Mouse (Mus musculus) hindbrain, embryonic 12.5 days (tissue): ENCODE data around the gene Hoxc11. TPM values are rescaled to one million over a fixed set of nuclear protein-coding genes. Genes with fewer than 3 reads are reported as not detected.

Experiments
- ATAC-seq: fragments of 200-750 bp; cut with Nextera tagmentation; 2 replicates; pipeline ENCODE4 v1.8.0; 2017; ENCODE audit warnings: moderate TSS enrichment; ENCODE audit not compliant: low FRiP score
- H3K27ac ChIP-seq: fragments of 300-500 bp; sonication (generic); 2 replicates; pipeline ENCODE4 v1.5.1; 2016; ENCODE audit warnings: mild to moderate bottlenecking
- H3K27me3 ChIP-seq: fragments of 300-500 bp; sonication (generic); 2 replicates; pipeline ENCODE4 v1.6.1; 2016; ENCODE audit warnings: mild to moderate bottlenecking
- H3K36me3 ChIP-seq: fragments of 300-500 bp; sonication (generic); 2 replicates; pipeline ENCODE4 v1.6.1; 2016; ENCODE audit warnings: mild to moderate bottlenecking
- H3K4me1 ChIP-seq: fragments of 300-500 bp; sonication (generic); 2 replicates; pipeline ENCODE4 v1.6.1; 2016
- H3K4me2 ChIP-seq: fragments of 300-500 bp; sonication (generic); replicated peaks from 2 replicates; pipeline ENCODE4 v1.6.1; 2016; ENCODE audit warnings: mild to moderate bottlenecking
- H3K4me3 ChIP-seq: fragments of 300-500 bp; sonication (generic); 2 replicates; pipeline ENCODE4 v1.5.1; 2016; ENCODE audit warnings: mild to moderate bottlenecking
- H3K9ac ChIP-seq: fragments of 300-500 bp; sonication (generic); 2 replicates; pipeline ENCODE4 v1.6.1; 2016; ENCODE audit warnings: mild to moderate bottlenecking, moderate library complexity
- H3K9me3 ChIP-seq: fragments of 300-500 bp; sonication (generic); replicated peaks from 2 replicates; pipeline ENCODE4 v1.6.1; 2016; ENCODE audit warnings: mild to moderate bottlenecking
- WGBS: fragments of 180-500 bp; shearing (Covaris S2); methylation state at CpG from one replicate; pipeline ENCODE4 v1.1.7; 2016; 5-methylcytosine and 5-hydroxymethylcytosine counted together
- polyA plus RNA-seq: library from polyadenylated mRNA; unstranded; fragments of >200 nt; fragmentation: Nextera tagmentation; extraction: Ambion mirVana; gene quantifications from 2 replicates; pipeline ENCODE4 v1.2.1, GENCODE M21; 2016

Gene Hoxc11
- polyA plus RNA-seq, 1 experiment from 2014 or later, result not detected

- Histone ChIP-seq H3K4me1 (peaks cover 6% of the 10 kb centered on the region; the same call in 1 of the 2 replicates), H3K4me3 (0 out of 2 replicates have a peak overlapping the region, but pooled peaks have one; percentile 3), H3K9me3 (no peaks in the 10 kb centered on the region), H3K36me3 (no peaks in the 10 kb centered on the region), H3K27ac (no peak overlapping the region), H3K27me3 (peaks cover 100% of the 10 kb centered on the region), H3K9ac (no peak overlapping the region), H3K4me2 (peak overlapping the region; percentile 19; the same call in 1 of the 2 replicates)
- ATAC-seq, result no peak
- WGBS, result under 1% methylated on average over 53 of the region's 53 CpGs
These were observed 11.3 kb upstream of the Hoxc11 start for GRCm38 (mm10) chr15:102942739-102943467.

- Histone ChIP-seq H3K4me1 (peaks cover 6% of the 10 kb centered on the region; the same call in 1 of the 2 replicates), H3K27ac (no peak overlapping the region), H3K36me3 (no peaks in the 10 kb centered on the region), H3K4me3 (no peak overlapping the region), H3K9me3 (no peaks in the 10 kb centered on the region), H3K27me3 (peaks cover 100% of the 10 kb centered on the region), H3K9ac (no peak overlapping the region), H3K4me2 (peak overlapping the region; percentile 19; the same call in 1 of the 2 replicates)
- no peak for ATAC-seq
- 4% methylated on average over 5 of the region's 5 CpGs for WGBS
These were observed 10.8 kb upstream of the Hoxc11 start for GRCm38 (mm10) chr15:102943468-102943813.

GRCm38 (mm10) chr15:102945185-102946077 lies 8.8 kb upstream of the Hoxc11 start:
- H3K4me1 ChIP-seq, result peaks cover 6% of the 10 kb centered on the region; the same call in 1 of the 2 replicates
- WGBS, result 10% methylated on average over 22 of the region's 22 CpGs
- no peak overlapping the region for H3K4me2 ChIP-seq
- ATAC-seq, result no peak
- H3K27ac ChIP-seq, result no peak overlapping the region
- peaks cover 100% of the 10 kb centered on the region for H3K27me3 ChIP-seq
- no peaks in the 10 kb centered on the region for H3K36me3 ChIP-seq
- no peak overlapping the region for H3K4me3 ChIP-seq
- no peak overlapping the region for H3K9ac ChIP-seq
- H3K9me3 ChIP-seq, result no peaks in the 10 kb centered on the region

GRCm38 (mm10) chr15:102947276-102947675 lies 7.0 kb upstream of the Hoxc11 start:
- Histone ChIP-seq H3K9me3 (no peaks in the 10 kb centered on the region), H3K9ac (no peak overlapping the region), H3K4me2 (no peak overlapping the region), H3K27me3 (peaks cover 100% of the 10 kb centered on the region), H3K27ac (no peak overlapping the region), H3K4me1 (peaks cover 6% of the 10 kb centered on the region; the same call in 1 of the 2 replicates), H3K36me3 (no peaks in the 10 kb centered on the region), H3K4me3 (no peak overlapping the region)
- WGBS, result 1% methylated on average over 9 of the region's 9 CpGs
- no peak for ATAC-seq

GRCm38 (mm10) chr15:102948842-102949241 lies 5.4 kb upstream of the Hoxc11 start:
- Histone ChIP-seq H3K4me3 (no peak overlapping the region), H3K9me3 (no peaks in the 10 kb centered on the region), H3K36me3 (no peaks in the 10 kb centered on the region), H3K27me3 (peaks cover 100% of the 10 kb centered on the region), H3K9ac (no peak overlapping the region), H3K27ac (no peak overlapping the region), H3K4me1 (no peaks in the 10 kb centered on the region), H3K4me2 (no peak overlapping the region)
- ATAC-seq, result no peak
- 7% methylated on average over 2 of the region's 2 CpGs for WGBS

GRCm38 (mm10) chr15:102949696-102950095 lies 4.5 kb upstream of the Hoxc11 start:
- Histone ChIP-seq H3K9ac (no peak overlapping the region), H3K9me3 (no peaks in the 10 kb centered on the region), H3K27ac (no peak overlapping the region), H3K4me2 (no peak overlapping the region), H3K27me3 (peaks cover 100% of the 10 kb centered on the region), H3K4me1 (no peaks in the 10 kb centered on the region), H3K4me3 (no peak overlapping the region), H3K36me3 (no peaks in the 10 kb centered on the region)
- WGBS, result 1% methylated on average over 20 of the region's 20 CpGs
- ATAC-seq, result no peak

GRCm38 (mm10) chr15:102950877-102951276 lies 3.4 kb upstream of the Hoxc11 start:
- Histone ChIP-seq H3K9ac (no peak overlapping the region), H3K27me3 (peaks cover 100% of the 10 kb centered on the region), H3K9me3 (no peaks in the 10 kb centered on the region), H3K4me3 (no peak overlapping the region), H3K36me3 (no peaks in the 10 kb centered on the region), H3K4me2 (no peak overlapping the region), H3K27ac (no peak overlapping the region), H3K4me1 (no peaks in the 10 kb centered on the region)
- WGBS, result 14% methylated on average over 2 of the region's 2 CpGs
- no peak for ATAC-seq

- no peaks in the 10 kb centered on the region for H3K9me3 ChIP-seq
- no peaks in the 10 kb centered on the region for H3K4me1 ChIP-seq
- 5% methylated on average over 6 of the region's 6 CpGs for WGBS
- no peak for ATAC-seq
- no peak overlapping the region for H3K27ac ChIP-seq
- no peak overlapping the region for H3K4me3 ChIP-seq
- H3K36me3 ChIP-seq, result no peaks in the 10 kb centered on the region
- peaks cover 100% of the 10 kb centered on the region for H3K27me3 ChIP-seq
- H3K9ac ChIP-seq, result no peak overlapping the region
- no peak overlapping the region for H3K4me2 ChIP-seq
These were observed 666 bp upstream of the Hoxc11 start for GRCm38 (mm10) chr15:102953561-102953960.

- Histone ChIP-seq H3K4me1 (no peaks in the 10 kb centered on the region), H3K27me3 (peaks cover 99% of the 10 kb centered on the region), H3K9ac (no peak overlapping the region), H3K27ac (no peak overlapping the region), H3K4me2 (no peak overlapping the region), H3K9me3 (no peaks in the 10 kb centered on the region), H3K36me3 (no peaks in the 10 kb centered on the region), H3K4me3 (no peak overlapping the region)
- under 1% methylated on average over 28 of the region's 28 CpGs for WGBS
- ATAC-seq, result no peak
These were observed 768 bp downstream of the Hoxc11 start for GRCm38 (mm10) chr15:102955007-102955382.

- Histone ChIP-seq H3K27me3 (peaks cover 99% of the 10 kb centered on the region), H3K9ac (no peak overlapping the region), H3K9me3 (no peaks in the 10 kb centered on the region), H3K4me2 (no peak overlapping the region), H3K4me1 (no peaks in the 10 kb centered on the region), H3K4me3 (no peak overlapping the region), H3K27ac (no peak overlapping the region), H3K36me3 (no peaks in the 10 kb centered on the region)
- no peak for ATAC-seq
- WGBS, result under 1% methylated on average over 40 of the region's 40 CpGs
These were observed 1.8 kb downstream of the Hoxc11 start for GRCm38 (mm10) chr15:102955833-102956640.

GRCm38 (mm10) chr15:102956906-102957305 lies 2.7 kb downstream of the Hoxc11 start:
- Histone ChIP-seq H3K27me3 (peaks cover 99% of the 10 kb centered on the region), H3K9ac (no peak overlapping the region), H3K4me1 (no peaks in the 10 kb centered on the region), H3K36me3 (no peaks in the 10 kb centered on the region), H3K27ac (no peak overlapping the region), H3K4me2 (no peak overlapping the region), H3K4me3 (no peak overlapping the region), H3K9me3 (no peaks in the 10 kb centered on the region)
- no peak for ATAC-seq
- 2% methylated on average over 12 of the region's 12 CpGs for WGBS

GRCm38 (mm10) chr15:102959663-102960191 lies 5.5 kb downstream of the Hoxc11 start:
- H3K9ac ChIP-seq, result no peak overlapping the region
- H3K4me1 ChIP-seq, result no peaks in the 10 kb centered on the region
- H3K4me2 ChIP-seq, result no peak overlapping the region
- H3K27ac ChIP-seq, result no peak overlapping the region
- H3K27me3 ChIP-seq, result peaks cover 97% of the 10 kb centered on the region
- H3K36me3 ChIP-seq, result no peaks in the 10 kb centered on the region
- ATAC-seq, result no peak
- no peak overlapping the region for H3K4me3 ChIP-seq
- 0% methylated on average over 13 of the region's 13 CpGs for WGBS
- no peaks in the 10 kb centered on the region for H3K9me3 ChIP-seq
